Mouse (Mus musculus) embryo, embryonic 11.5 days (tissue): Measurements from ENCODE around the gene E330009J07Rik.
A peak's percentile ranks its signal among the peaks of the same experiment; 100 is the strongest.

ENCODE experiments used
- DNase-seq: peaks from one replicate; pipeline ENCODE4 v3.0.0-alpha.2; 2012; ENCODE audit warnings: low read depth, low spot score

The E330009J07Rik gene

DNA sequence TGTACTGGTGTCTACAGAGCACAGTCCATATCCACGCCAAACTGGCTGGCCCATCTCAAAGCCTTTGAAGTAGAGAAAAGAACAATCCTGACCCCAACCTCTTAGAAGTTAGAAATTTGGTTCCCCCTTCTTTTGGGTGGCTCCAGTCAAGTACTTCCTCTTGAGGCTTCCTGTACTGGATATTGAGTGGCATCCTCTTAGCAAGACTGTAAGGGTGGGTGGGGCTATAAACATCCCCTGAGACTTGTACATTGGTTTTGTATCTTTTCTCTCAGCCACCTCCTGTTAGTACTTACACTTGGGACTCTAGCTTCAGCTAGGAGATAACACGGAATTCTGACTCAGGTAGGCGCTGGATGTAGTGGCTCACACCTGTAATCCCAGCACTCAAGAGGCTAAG is 5.7 kb downstream of the E330009J07Rik start:
- no peak for DNase-seq

DNA sequence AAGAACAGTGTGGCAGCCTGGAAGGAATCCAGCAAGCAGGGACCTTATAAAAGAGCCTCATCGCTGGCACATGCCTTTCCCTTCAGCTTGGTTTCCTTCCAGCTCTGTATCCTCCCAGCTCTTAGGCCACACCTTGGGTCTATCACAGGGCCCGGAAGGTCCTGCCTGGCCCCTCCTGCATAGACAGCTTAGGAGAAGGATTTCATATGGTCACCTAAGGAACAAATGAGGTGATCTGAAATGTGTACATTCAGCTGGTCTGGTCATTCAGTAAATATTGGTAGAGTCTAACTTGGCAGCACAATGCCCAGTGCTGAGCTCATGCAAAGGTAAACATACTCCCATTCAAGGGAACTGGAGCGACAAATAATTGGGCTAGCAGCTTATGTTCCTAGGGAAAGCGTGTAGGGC is 6.4 kb downstream of the E330009J07Rik start:
- no peak for DNase-seq

DNA sequence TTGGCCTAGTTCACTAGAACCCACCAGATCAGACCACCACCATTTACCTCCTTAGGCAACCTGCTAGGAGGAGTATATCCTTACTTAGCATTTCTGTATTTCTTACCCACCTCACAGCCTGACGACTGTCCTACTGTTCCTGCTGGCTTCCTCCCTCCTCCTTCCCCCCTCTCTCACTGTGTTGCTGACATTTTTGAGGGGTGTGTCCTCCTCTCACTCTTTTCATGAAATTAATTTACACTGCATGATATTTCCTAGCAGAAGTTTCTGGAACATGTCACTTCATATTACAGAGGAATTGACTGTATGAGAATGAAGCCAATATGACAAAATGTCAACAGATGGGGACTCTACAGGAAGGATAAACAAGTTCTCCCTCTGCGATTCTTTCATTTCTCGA is 7.2 kb downstream of the E330009J07Rik start:
- no peak for DNase-seq

DNA sequence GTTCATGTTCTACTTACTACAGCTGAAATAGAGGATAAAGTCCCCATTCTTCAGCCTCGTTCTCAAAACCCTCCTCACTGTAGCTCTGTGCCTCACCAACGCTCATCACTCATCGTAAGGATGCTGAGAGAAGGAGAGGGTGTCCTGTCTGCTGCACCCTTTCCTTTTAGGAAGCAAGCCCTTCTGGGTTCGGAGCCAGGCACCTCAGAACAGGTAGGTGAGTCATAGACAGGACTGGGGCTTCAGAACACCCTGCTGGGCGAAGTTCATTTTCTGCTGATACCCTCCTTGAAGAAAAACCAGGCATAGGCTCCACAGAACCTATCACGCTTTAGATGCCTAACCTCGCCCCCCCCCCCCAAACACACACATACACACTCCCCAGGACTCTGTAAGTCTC is 8.5 kb downstream of the E330009J07Rik start:
- DNase-seq: no peak

DNA sequence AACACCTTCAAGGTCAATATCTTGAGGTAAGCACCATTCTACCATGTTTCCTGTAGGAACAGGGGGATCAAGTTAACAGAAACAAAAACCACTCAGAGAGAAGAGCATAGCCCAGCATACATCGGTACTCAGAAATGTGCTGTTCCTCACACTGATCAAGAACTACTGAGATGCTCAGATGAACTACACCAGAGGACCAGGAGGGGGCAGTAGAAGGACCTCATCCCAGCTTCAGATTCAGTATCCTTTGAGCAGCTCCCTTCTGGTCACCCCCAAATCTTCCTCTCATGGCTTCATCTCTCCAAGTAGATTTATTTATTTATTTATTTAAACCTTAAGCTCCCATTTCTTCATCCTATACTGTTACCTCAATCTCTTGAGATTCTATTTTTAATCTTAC is 12.2 kb downstream of the E330009J07Rik start:
- DNase-seq: peak; percentile 17

DNA sequence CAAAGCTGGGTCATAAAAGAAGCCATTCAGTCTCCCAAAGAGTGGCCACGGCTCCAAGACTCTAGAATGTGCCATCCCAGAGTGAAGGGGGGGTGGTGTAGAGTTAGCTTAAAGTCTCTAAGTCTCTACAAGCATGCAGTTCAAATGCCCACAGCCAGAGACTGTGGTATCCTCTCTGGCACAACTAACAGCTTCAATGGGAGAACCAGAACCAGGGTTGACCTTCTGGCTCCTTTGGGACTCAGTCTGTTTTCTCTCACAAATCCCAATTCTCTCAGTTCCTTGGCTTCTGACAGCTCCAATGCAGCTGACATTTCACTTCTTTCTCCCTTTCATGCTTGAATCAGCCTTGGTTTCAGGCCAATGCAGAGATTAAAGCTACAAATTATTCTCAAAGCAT is 12.9 kb downstream of the E330009J07Rik start:
- no peak for DNase-seq

DNA sequence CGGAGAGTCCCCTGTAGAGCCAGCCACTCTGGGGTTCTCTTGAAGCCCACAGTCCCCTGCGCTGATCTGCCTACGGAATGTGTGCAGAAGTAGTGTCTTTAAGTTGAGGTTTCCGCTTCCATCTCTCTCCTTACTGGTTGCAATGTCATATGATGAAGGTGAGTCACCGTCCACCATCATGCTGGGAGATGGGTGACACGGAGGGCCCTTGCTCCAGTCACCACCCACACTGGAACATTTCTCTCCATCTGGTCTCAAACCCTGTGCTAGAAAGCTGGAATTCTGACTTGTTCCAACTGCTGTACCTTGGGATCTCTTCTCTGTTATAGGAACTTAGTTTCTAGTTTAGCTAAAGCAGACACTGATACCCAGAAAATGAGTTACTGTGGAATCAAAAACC is 14.8 kb downstream of the E330009J07Rik start:
- no peak for DNase-seq

DNA sequence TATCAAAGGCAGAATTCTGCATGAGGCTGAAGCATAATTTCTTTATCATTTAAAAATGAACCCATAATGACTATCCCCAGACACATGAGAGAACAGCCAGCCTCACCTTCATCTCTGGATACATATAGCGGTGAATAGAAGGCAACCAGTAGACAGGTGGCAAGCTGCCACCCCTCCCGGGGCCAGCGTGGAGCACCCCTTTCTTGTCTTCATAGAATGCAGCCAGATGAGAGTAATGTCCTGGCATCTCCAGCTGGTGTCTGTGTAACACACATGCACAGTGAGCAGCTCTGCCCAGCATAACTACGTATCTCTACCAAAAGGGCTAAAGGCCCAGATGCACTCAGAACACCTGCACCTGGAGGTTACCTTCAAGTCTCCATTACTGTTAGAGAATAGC is 17.5 kb downstream of the E330009J07Rik start:
- no peak for DNase-seq

DNA sequence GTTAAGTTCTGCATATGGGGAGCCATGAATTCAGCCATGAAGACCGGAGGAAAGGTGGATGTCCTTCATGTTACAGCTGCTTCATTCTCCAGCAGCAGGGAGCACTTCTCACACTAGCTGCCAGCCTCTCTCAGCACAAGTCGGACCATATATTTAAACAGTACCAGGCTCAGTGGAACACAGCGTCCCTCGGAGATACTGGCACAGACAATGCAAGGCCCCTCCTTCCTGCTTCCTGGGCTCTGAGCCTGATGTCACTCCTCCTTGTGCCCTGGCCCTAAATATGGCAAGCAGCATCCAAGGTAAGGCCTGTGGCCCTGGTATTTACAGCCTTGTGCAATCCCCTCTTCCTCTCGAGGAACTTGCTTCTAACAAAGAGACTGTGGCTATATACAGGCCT is 20.1 kb downstream of the E330009J07Rik start:
- DNase-seq: no peak

DNA sequence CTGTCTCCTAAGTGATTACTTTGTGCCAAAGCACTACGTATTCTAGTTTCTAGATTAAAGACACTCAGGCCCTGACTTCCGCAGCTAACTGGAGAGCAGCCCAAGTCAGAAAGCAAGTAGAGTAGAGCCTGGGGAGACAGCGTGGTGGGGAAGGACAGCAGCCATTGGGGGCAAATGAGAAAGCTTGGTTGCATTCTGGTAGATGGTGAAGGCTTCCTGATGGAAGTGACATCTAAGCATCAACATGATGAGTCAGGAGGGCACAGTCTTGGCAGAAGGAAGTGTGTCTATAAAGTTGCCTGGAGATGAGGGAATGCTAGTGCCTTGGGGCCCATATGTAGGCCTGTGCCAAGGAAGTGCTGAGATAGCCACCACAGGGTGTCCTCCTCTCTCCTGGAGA is 22.4 kb downstream of the E330009J07Rik start:
- no peak for DNase-seq

DNA sequence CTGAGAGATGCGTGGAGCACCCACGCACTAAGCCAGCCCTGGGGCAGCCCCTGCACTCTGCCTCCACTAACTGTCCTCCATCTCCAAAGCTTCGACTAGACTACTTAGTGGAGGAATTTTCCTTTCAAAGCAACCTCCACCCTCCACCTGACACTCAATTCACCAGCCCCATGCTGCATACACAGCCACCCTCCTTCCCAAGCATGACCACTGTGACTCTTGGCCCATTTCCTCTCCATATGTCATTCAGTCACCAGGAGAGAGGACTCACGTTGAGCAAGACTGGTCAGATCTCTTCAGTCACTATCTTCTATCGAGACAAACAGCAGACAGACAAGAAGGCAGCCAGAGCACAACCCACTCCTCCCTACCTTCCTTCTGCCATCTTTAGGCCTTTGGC is 22.9 kb downstream of the E330009J07Rik start:
- DNase-seq: no peak

DNA sequence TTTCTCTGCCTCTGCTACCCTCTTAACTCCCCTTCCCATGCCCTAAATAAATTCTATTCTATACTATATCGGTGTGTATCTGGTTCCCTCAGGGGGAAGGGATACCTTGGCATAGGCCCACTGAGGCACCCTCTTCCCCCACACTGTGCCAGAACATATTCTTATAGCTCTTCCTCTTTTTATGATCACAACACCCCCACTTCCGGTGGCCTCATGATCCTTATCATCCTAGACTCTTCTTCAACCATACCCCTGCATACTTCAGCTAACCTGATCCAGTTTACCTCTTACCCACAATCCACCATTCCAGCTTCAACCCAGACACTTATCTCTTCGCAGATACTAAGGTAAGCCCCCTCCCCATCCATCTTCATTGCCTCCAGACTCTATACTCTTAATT is 24.9 kb downstream of the E330009J07Rik start:
- no peak for DNase-seq

DNA sequence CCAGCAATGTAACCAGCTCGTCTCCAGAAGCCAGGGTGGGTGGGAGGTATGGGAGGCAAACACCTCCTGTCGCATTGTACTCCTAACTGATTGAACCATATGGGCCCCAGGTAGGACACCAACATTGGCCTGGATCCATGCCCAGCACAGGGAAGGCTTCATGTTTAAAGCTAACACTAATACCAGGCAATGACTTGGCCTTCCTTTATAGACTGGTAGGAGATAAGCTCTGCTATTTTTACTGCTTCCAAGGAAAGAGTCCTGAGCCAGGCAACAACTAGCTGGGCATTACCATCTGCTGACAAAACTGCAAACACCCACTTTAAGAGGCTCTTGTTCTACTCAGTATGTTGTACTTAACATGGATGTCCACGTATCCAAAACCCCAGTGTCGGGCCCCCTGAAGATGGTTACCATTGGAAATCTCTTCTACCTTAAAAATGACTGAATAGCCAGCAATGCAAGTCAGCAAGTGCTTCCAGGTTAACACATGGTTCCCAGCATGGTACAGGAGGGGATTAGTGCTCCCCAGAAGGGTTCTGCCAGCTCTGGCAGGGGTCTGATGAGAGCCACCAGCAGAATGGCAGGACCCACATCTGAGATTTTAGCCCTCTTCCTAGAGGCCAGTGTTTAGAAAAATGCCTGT is 32.2 kb downstream of the E330009J07Rik start:
- no peak for DNase-seq

DNA sequence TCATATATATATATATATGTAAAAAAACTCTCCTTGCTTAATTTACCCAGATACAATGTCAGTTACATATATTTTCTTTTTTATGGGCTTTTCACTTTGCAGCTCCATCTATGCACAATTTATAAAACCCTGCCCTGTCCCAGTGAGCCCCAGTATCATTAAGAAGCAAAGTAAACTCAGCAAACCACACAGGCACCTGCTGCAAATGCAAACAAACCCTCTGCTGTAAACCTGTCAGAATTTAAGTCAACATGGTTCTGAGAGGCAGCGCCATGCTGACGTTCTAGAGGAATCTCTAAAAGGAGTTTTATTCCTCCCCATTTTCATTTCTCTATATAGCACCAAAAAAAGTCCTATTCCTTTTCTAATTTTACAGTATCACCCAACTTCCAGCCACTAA is 33.9 kb downstream of the E330009J07Rik start:
- no peak for DNase-seq

DNA sequence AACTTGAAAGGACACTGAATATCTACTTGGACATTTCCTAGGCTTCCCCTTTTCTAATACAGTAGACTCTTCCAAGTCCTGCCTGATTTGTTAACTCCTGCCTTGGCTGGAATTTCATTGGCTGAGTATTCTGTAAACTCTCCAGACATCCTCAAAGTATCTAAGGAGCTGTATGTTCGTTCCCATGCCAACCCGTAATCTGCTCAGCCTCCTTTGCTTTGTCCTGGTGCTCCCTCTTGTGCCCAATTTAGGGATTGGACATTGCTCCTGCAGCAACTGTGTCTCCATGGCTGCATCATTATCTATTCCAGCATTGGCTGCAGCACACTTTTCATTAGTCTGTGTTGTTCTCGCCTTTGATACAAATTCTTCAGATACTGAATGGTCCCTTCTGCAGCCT is 42.7 kb downstream of the E330009J07Rik start:
- peak; percentile 52 for DNase-seq

DNA sequence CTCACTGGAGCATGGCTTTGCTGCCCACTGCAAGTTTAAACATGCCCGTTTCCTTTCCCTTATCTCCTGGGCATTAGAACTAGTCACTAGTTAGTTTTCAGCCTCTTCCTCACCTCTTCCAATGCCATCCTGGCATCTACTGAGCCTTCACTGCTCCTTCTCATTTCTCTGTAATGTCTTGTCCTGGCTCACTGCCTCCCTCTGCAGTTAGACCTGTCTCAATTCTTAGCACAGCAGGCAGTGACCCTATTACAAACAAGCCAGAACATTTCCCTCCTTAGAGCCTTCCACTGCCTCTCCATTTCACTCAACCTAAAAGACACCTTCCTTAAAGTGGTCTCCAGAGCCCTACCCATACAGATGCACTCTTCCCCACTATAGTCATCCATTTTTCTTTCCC is 45.0 kb downstream of the E330009J07Rik start:
- DNase-seq: no peak

DNA sequence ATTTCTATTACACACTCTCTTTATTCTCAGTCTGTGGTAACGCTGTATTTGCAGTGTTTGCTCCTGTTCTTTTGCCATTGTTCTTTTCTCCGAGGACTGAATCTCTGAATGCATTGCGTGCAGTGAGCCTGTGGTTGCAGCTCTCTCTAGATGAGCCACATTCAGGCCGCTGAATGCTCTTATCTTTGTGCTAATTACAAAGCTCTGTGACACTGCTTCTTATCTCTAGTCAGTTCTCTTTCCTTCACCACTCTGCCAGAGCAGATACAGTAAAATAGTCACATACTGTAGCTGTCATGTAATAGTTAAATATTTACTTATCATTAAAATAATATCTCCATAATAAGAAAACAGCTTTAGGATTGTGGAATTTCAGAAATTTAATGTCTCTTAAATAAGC is 47.3 kb downstream of the E330009J07Rik start:
- no peak for DNase-seq

DNA sequence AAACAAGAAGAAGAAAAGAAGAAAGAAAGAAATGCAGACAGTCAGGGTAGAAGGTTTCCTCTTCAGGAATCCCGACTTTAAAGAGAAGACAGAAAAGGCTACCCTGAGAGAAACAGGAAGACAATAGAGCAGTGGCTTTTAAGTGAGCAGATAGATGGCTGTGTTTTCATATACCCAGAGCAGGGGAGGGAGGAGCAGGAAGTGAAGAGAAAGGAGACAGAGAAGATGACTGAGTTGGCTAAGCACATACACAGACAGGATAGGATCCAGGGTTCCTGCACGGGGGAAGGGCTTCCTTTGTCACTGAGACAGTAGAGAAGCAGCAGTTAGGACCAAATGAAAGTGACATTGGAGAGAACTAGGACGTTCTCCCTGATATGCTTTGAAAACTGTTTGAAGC is 50.3 kb downstream of the E330009J07Rik start:
- DNase-seq: no peak

DNA sequence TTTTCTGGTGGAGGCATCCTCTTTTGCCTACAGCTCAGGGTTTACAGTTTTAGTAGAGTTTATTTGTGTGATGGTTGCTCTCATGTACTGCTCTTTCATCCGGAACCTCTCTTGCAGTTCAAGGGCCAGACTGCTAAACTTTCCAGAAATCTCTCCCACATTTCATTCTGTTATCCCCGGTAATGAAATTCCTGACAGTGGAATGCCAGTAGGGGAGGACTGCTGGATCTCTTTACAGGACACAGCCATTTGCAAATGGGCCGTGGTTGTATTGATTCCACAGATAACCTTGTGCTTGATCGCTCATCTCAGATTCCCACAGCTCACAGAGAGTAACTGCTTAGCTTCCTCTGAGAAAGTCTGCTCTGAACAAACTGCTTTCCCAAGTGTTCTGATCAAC is 54.0 kb downstream of the E330009J07Rik start:
- no peak for DNase-seq

DNA sequence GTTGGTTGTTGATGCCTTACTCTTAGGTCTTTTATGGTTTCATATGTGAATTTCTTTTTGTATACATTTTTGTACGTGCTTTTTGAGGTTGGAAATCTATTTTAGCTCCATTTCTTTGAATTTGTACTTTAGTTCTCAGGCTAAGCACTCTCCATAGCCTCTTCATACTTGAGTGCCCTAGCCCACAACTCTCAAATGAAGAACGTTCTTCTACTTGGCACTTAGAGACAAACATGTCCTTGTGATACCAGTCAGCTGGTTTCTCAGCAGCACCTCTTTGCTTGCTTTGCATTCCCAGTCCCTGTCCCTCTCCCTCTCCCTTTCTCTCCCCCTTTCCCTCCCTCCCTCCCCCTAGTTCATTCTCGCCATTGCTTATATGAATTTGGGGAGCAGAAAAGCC is 55.8 kb downstream of the E330009J07Rik start:
- no peak for DNase-seq

DNA sequence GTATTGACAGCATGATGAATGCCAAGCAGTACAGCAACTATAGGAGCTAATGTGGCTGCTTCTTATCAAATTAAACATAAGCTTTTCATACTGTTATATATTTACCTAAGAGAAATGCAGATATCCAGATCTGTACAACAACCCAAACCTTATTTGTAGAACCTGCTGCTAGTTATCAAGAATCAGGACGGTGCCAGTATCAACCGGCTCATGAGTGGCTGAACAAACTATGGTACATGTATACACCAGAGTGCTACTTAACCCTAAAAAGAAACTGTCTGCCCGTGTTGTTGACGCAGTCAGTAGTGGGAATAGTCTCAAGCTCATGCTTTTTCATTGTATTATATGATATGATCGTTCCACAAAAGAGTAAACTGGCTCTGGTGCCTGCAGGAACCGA is 64.9 kb downstream of the E330009J07Rik start:
- no peak for DNase-seq

DNA sequence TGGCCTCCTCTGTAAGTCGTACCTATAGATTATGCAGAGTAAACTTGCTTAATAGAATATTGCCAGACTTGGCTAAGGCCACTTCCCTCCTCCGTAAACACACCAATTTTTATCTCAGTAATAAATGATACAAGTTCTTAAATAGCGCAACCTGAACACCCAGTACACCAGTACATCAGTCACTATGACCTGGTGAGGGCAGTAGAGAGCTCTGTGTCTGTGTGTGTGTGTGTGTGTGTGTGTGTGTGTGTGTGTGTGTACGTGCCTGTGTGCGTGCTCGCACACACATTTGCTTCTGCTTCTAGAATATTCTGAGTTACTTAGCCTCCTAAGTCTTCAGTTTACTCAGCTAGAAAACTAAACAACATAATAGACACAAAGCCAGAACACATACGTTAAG is 82.6 kb downstream of the E330009J07Rik start:
- DNase-seq: no peak
